ENCODE assay signal across 8 mouse cellular contexts in the genomic region with DNA sequence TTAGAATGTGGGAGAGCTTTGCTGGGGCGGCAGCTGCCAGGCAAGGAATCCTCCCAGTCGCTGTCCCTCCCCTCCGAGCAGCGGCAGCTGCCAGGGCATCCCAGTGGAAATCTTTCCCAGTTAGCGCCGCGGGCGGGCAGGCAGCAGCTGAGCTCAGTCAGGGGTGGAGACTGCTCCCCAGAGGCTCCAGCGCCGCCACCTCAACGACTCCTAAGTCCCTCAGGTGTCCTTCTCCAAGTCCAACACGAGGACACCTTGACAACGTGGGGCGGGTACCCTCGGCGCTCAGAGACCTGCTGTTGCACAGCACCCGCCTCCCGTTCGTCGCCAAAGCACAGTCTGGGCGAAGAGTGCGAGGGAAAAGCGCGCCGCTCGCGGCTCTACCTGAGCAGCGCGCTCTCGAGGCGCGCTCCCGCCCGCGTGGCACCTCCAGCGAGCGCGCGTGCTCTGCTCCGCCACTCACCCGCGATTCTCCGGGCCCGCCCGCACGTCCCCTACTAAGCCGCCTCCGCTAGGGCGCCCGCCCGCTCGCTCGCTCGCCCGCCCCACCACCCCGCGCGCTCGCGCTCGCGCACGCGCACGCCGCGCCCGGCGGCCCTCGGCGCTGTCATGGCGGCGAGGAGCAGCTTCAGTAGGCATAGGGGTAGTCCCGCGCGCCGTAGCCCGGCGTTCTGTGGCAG. TPM values are rescaled to one million over a fixed set of nuclear protein-coding genes. Genes with fewer than 3 reads are reported as not detected.
DNase-seq lines count a peak whose midpoint lies in the region; ATAC-seq lines count a peak whose summit lies in the region.

No protein-coding gene starts in this region.

- H3K27me3 ChIP-seq in hindbrain, embryonic 11.5 days (ENCODE audit: control insufficient read depth, insufficient read depth, low read length): no peaks in the 10 kb centered on the region

- under 1% methylated on average over 67 of the region's 79 CpGs for WGBS in hindbrain, embryonic 11.5 days

- DNase-seq in Muller cell, postnatal 12 days (ENCODE audit: inconsistent ontology term): peak; percentile 92
- peak; percentile 95 for DNase-seq in cerebellum, adult 9-11 months
- DNase-seq in frontal cortex, adult 2 months (ENCODE audit: extremely low spot score in 1 of 2, low spot score in 1 of 2): peak; percentile 65 to 85
- peak; percentile 92 for DNase-seq in hindbrain, embryonic 11.5 days (ENCODE audit: low spot score)
- DNase-seq in layer of hippocampus, postnatal 14 days (ENCODE audit: low spot score in 2 of 2): peak; percentile 79 to 88
- DNase-seq in lung, postnatal 10 days: peak; percentile 86
- peak; percentile 80 for DNase-seq in ovary, postnatal 14 days (ENCODE audit: low spot score)
- DNase-seq in thymus, postnatal 10 days (ENCODE audit: low spot score in 2 of 2): peak; percentile 87 to 91

- H3K27ac ChIP-seq in hindbrain, embryonic 11.5 days (ENCODE audit: low read depth, low read length): peak overlapping the region; percentile 79

- ATAC-seq in hindbrain, embryonic 11.5 days (ENCODE audit: low FRiP score): peak; percentile 95

- no peaks in the 10 kb centered on the region for H3K36me3 ChIP-seq in hindbrain, embryonic 11.5 days (ENCODE audit: control insufficient read depth, insufficient read depth, low read length)

- peak overlapping the region; percentile 89 for H3K9ac ChIP-seq in hindbrain, embryonic 11.5 days (ENCODE audit: low read depth, low read length)

- peak overlapping the region; percentile 95 for H3K4me2 ChIP-seq in hindbrain, embryonic 11.5 days (replicated peaks; ENCODE audit: low read depth, low read length)

- H3K4me3 ChIP-seq in hindbrain, embryonic 11.5 days (ENCODE audit: low read depth, low read length): peak overlapping the region; percentile 92

- no peaks in the 10 kb centered on the region for H3K4me1 ChIP-seq in hindbrain, embryonic 11.5 days (replicated peaks; ENCODE audit: control insufficient read depth, insufficient read depth, low read length)

- H3K9me3 ChIP-seq in hindbrain, embryonic 11.5 days (ENCODE audit: control insufficient read depth, low read length): no peaks in the 10 kb centered on the region

RNA-seq across cellular contexts. Expression of a gene that starts 0.7 kb away (rescaled TPM):
- 24.9 and 25.9 TPM in 2 replicates for polyA plus RNA-seq in frontal cortex, adult 2 months (2012; rRNA removed)
- polyA plus RNA-seq in hindbrain, embryonic 11.5 days (2014; fragmentation: Nextera tagmentation; extraction: Ambion mirVana): 6.6 and 11.2 TPM in 2 replicates
- total RNA-seq in layer of hippocampus, postnatal 14 days (2021): 10 to 100 TPM; 22.2 to 26.6 TPM

Comparison
In these comparisons a context has a peak if more than half of its experiments do, and no peak if none do; other contexts are left out.
1. Peak in every context shown above with its lines: DNase-seq, ATAC-seq, H3K4me3 ChIP-seq and H3K27ac ChIP-seq.